Comparison of ENCODE assay signal across 8 mouse cellular contexts in genomic region chr12:72069626-72070326, GRCm38 (mm10). TPM values are rescaled to one million over a fixed set of nuclear protein-coding genes. Genes with fewer than 3 reads are reported as not detected.
DNase-seq lines count a peak whose midpoint lies in the region; ATAC-seq and TF ChIP-seq lines count a peak whose summit lies in the region.

No protein-coding gene starts in this region.

- WGBS in heart, adult 2 months, result 15% methylated on average over 40 of the region's 40 CpGs
- 5% methylated on average over 40 of the region's 40 CpGs for WGBS in forebrain, embryonic 11.5 days
- WGBS in liver, embryonic 12.5 days (ENCODE audit: insufficient replicate concordance), result 6% methylated on average over 40 of the region's 40 CpGs
- WGBS in stomach, embryonic 16.5 days, result 7% methylated on average over 40 of the region's 40 CpGs

- no peak for TF ChIP-seq RAD21 in CH12.LX (IDR thresholded peaks at IDR 0.05; ENCODE audit: low read depth, low read length)

- H3K36me3 ChIP-seq in heart, adult 2 months (ENCODE audit: control insufficient read depth, insufficient read depth, low read length), result no peaks in the 10 kb centered on the region
- H3K36me3 ChIP-seq in CH12.LX (replicated peaks in 1 of 2; ENCODE audit: control insufficient read depth in 1 of 2, insufficient read depth in 1 of 2, low read length in 1 of 2), result no peaks in the 10 kb centered on the region
- no peaks in the 10 kb centered on the region for H3K36me3 ChIP-seq in forebrain, embryonic 11.5 days (ENCODE audit: control insufficient read depth, insufficient read depth, low read length)
- H3K36me3 ChIP-seq in liver, embryonic 12.5 days, result peaks cover 6% of the 10 kb centered on the region
- no peaks in the 10 kb centered on the region for H3K36me3 ChIP-seq in stomach, embryonic 16.5 days (ENCODE audit: control insufficient read depth, insufficient read depth, low read length)

- H3K27me3 ChIP-seq in heart, adult 2 months (ENCODE audit: control insufficient read depth, insufficient read depth, low read length), result no peaks in the 10 kb centered on the region
- peaks cover 4% of the 10 kb centered on the region for H3K27me3 ChIP-seq in CH12.LX (replicated peaks)
- H3K27me3 ChIP-seq in forebrain, embryonic 11.5 days (ENCODE audit: control insufficient read depth, insufficient read depth, low read length), result peaks cover 10% of the 10 kb centered on the region
- peaks cover 58% of the 10 kb centered on the region for H3K27me3 ChIP-seq in liver, embryonic 12.5 days (replicated peaks)
- peaks cover 11% of the 10 kb centered on the region for H3K27me3 ChIP-seq in stomach, embryonic 16.5 days (ENCODE audit: control insufficient read depth, insufficient read depth, low read length)

- intact Hi-C loops in heart, adult 2 months (cut with DNase I), result loop anchor here (1.0 kb wide), 2 partner anchors 15 to 35 kb away; no protein-coding TSS in a partner anchor
- intact Hi-C loops in heart, postnatal 10 days (cut with DNase I), result no loop called here

- H3K4me1 ChIP-seq in heart, adult 2 months (ENCODE audit: control insufficient read depth, insufficient read depth, low read length), result no peaks in the 10 kb centered on the region
- peaks cover 0 to 12% of the 10 kb centered on the region in 2 experiments; a peak in 2 of 4 replicates for H3K4me1 ChIP-seq in CH12.LX (ENCODE audit: control insufficient read depth in 1 of 2, insufficient read depth in 2 of 2)
- peaks cover 7% of the 10 kb centered on the region; the same call in 1 of the 2 replicates for H3K4me1 ChIP-seq in forebrain, embryonic 11.5 days (replicated peaks; ENCODE audit: control insufficient read depth, insufficient read depth, low read length)
- peaks cover 16% of the 10 kb centered on the region for H3K4me1 ChIP-seq in liver, embryonic 12.5 days
- H3K4me1 ChIP-seq in stomach, embryonic 16.5 days (ENCODE audit: control insufficient read depth, insufficient read depth, low read length), result peaks cover 11% of the 10 kb centered on the region

- no peak for TF ChIP-seq POLR2A in heart, adult 2 months (IDR thresholded peaks at IDR 0.05; ENCODE audit: insufficient read depth, low read depth, low read length)
- no peak for TF ChIP-seq POLR2A in CH12.LX (IDR thresholded peaks at IDR 0.05; ENCODE audit: low read depth, low read length)

- peak overlapping the region; percentile 70 for H3K4me3 ChIP-seq in heart, adult 2 months
- H3K4me3 ChIP-seq in CH12.LX (replicated peaks in 1 of 3; ENCODE audit: low read depth in 2 of 3, low read length in 2 of 3, poor library complexity in 1 of 3), result peak overlapping the region in 1 of 3 experiments; percentile 44
- H3K4me3 ChIP-seq in forebrain, embryonic 11.5 days (ENCODE audit: low read depth, low read length), result peak overlapping the region; percentile 51
- peak overlapping the region; percentile 61 for H3K4me3 ChIP-seq in liver, embryonic 12.5 days
- peak overlapping the region; percentile 63 for H3K4me3 ChIP-seq in stomach, embryonic 16.5 days (replicated peaks; ENCODE audit: low read length)

- DNase-seq in heart, adult 2 months, result no peak
- no peak for DNase-seq in heart, postnatal 10 days
- no peak for DNase-seq in CH12.LX (ENCODE audit: extremely low read depth)
- peak; percentile 54 for DNase-seq in forebrain, embryonic 11.5 days (ENCODE audit: low spot score)
- no peak for DNase-seq in right cerebral cortex, adult 18-20 months
- DNase-seq in MN1 (ENCODE audit: low spot score), result no peak

- no peak overlapping the region; the same call in 1 of the 2 replicates for H3K27ac ChIP-seq in heart, adult 2 months
- no peak overlapping the region for H3K27ac ChIP-seq in CH12.LX (ENCODE audit: insufficient read depth, low read depth)
- H3K27ac ChIP-seq in forebrain, embryonic 11.5 days (ENCODE audit: low read depth, low read length), result no peak overlapping the region
- no peak overlapping the region for H3K27ac ChIP-seq in liver, embryonic 12.5 days
- no peak overlapping the region for H3K27ac ChIP-seq in stomach, embryonic 16.5 days (ENCODE audit: low read length)

- in situ Hi-C loops in CH12.LX (cut with MboI; ENCODE audit: low pct_ligation_motif_present, low pct_unique_long_range_greater_than_20kb, low sequenced_read_pairs), result no loop called here

- H3K4me2 ChIP-seq in CH12.LX (ENCODE audit: insufficient read depth, low read depth, poor library complexity, severe bottlenecking), result peak overlapping the region; percentile 65; the same call in 1 of the 2 replicates
- peak overlapping the region; percentile 95 for H3K4me2 ChIP-seq in forebrain, embryonic 11.5 days (ENCODE audit: low read depth, low read length, severe bottlenecking)
- H3K4me2 ChIP-seq in liver, embryonic 12.5 days, result peak overlapping the region; percentile 91
- H3K4me2 ChIP-seq in stomach, embryonic 16.5 days (ENCODE audit: low read depth, low read length), result peak overlapping the region; percentile 100

- TF ChIP-seq CTCF in heart, adult 2 months (IDR thresholded peaks at IDR 0.05), result no peak
- TF ChIP-seq CTCF in CH12.LX (conservative IDR thresholded peaks at IDR 0.05 in 1 of 2, IDR thresholded peaks at IDR 0.05 in 1 of 2; ENCODE audit: low read depth in 2 of 2, low read length in 2 of 2), result no peak

- dilution Hi-C loops in CH12.LX (cut with MboI; ENCODE audit: extremely low pct_ligation_motif_present, extremely low pct_unique_long_range_greater_than_20kb, low sequenced_read_pairs), result no loop called here

- no peaks in the 10 kb centered on the region for H3K79me2 ChIP-seq in heart, adult 2 months (replicated peaks; ENCODE audit: control insufficient read depth, insufficient read depth, low read length)
- no peaks in the 10 kb centered on the region for H3K79me2 ChIP-seq in CH12.LX (replicated peaks; ENCODE audit: control insufficient read depth, extremely low read depth, insufficient read depth, poor library complexity, severe bottlenecking)

- no peak; the same call in none of the 2 replicates for ATAC-seq in forebrain, embryonic 11.5 days (replicated peaks; ENCODE audit: low FRiP score)
- peak; percentile 27 for ATAC-seq in liver, embryonic 12.5 days
- peak; percentile 63 for ATAC-seq in stomach, embryonic 16.5 days (ENCODE audit: insufficient read depth, low FRiP score)

- H3K9me3 ChIP-seq in CH12.LX (replicated peaks; ENCODE audit: low read length), result peaks cover 18% of the 10 kb centered on the region
- H3K9me3 ChIP-seq in forebrain, embryonic 11.5 days (ENCODE audit: control insufficient read depth, low read length), result no peaks in the 10 kb centered on the region
- no peaks in the 10 kb centered on the region for H3K9me3 ChIP-seq in liver, embryonic 12.5 days (replicated peaks)
- no peaks in the 10 kb centered on the region for H3K9me3 ChIP-seq in stomach, embryonic 16.5 days (replicated peaks; ENCODE audit: control insufficient read depth, low read length)

- TF ChIP-seq EP300 in heart, adult 2 months (IDR thresholded peaks at IDR 0.05; ENCODE audit: insufficient read depth, low read depth, low read length), result no peak
- no peak for TF ChIP-seq EP300 in CH12.LX (IDR thresholded peaks at IDR 0.05; ENCODE audit: low read length)

- H3K9ac ChIP-seq in heart, adult 2 months (ENCODE audit: low read depth, low read length), result peak overlapping the region; percentile 24
- no peak overlapping the region for H3K9ac ChIP-seq in CH12.LX (ENCODE audit: insufficient read depth, low read depth)
- peak overlapping the region; percentile 68 for H3K9ac ChIP-seq in forebrain, embryonic 11.5 days (ENCODE audit: low read length)
- no peak overlapping the region for H3K9ac ChIP-seq in liver, embryonic 12.5 days
- H3K9ac ChIP-seq in stomach, embryonic 16.5 days (ENCODE audit: low read length), result peak overlapping the region; percentile 61

TF ChIP-seq in CH12.LX, 34 proteins besides CTCF, POLR2A, EP300 and RAD21:
- no peak for TF ChIP-seq POLR2AphosphoS2 (IDR thresholded peaks at IDR 0.05; ENCODE audit: low read depth, low read length)
- TF ChIP-seq SIN3A (IDR thresholded peaks at IDR 0.05; ENCODE audit: low read length), result 0 out of 2 replicates have a peak, but pooled peaks have one; percentile 7
- no peak for TF ChIP-seq NRF1 (IDR thresholded peaks at IDR 0.05; ENCODE audit: low read depth, low read length)
- no peak for TF ChIP-seq RCOR1 (conservative IDR thresholded peaks at IDR 0.05; ENCODE audit: low read depth, low read length)
- TF ChIP-seq BHLHE40 (IDR thresholded peaks at IDR 0.05; ENCODE audit: low read depth, low read length), result 0 out of 2 replicates have a peak, but pooled peaks have one; percentile 23
TF ChIP-seq in CH12.LX: peak in this region for 2.

RNA-seq across cellular contexts. Expression of gene Gpr135, which starts 1.1 kb away (rescaled TPM):
- under 1 TPM; 0.27 to 0.31 TPM for total RNA-seq in heart, adult 2 months (2021)
- polyA plus RNA-seq in heart, adult 2 months (2012; rRNA removed), result 0.59 and 0.78 TPM in 2 replicates
- under 1 TPM; 0.64 to 0.79 TPM for total RNA-seq in heart, postnatal 10 days (2021)
- total RNA-seq in CH12.LX (2012; rRNA removed), result not detected in 2 replicates
- not detected in 2 replicates for total RNA-seq in CH12.LX (2014; rRNA removed)
- not detected in 2 replicates for polyA plus RNA-seq in CH12.LX (2012; ENCODE audit: insufficient read length, low read depth)
- polyA plus RNA-seq in forebrain, embryonic 11.5 days (2014; fragmentation: Nextera tagmentation; extraction: Ambion mirVana), result 0.68 and 0.76 TPM in 2 replicates
- 0.18 and 0.25 TPM in 2 replicates for polyA plus RNA-seq in liver, embryonic 12.5 days (2016; fragmentation: Nextera tagmentation; extraction: Ambion mirVana)
- polyA plus RNA-seq in stomach, embryonic 16.5 days (2015; fragmentation: Nextera tagmentation; extraction: Ambion mirVana), result 0.36 and 0.61 TPM in 2 replicates

RNA-seq across cellular contexts. Expression of gene L3hypdh, which starts 15.5 kb away (rescaled TPM):
- total RNA-seq in heart, adult 2 months (2021), result 1 to 10 TPM; 6.0 to 6.1 TPM
- polyA plus RNA-seq in heart, adult 2 months (2012; rRNA removed), result 8.5 and 9.1 TPM in 2 replicates
- 10 to 100 TPM; 10.3 to 13.8 TPM for total RNA-seq in heart, postnatal 10 days (2021)
- total RNA-seq in CH12.LX (2012; rRNA removed) (not detected in 2 replicates), CH12.LX (2014; rRNA removed) (0.12 and 0.16 TPM in 2 replicates)
- not detected in 2 replicates for polyA plus RNA-seq in CH12.LX (2012; ENCODE audit: insufficient read length, low read depth)
- polyA plus RNA-seq in forebrain, embryonic 11.5 days (2014; fragmentation: Nextera tagmentation; extraction: Ambion mirVana), result 7.4 and 8.3 TPM in 2 replicates
- 5.2 and 5.3 TPM in 2 replicates for polyA plus RNA-seq in liver, embryonic 12.5 days (2016; fragmentation: Nextera tagmentation; extraction: Ambion mirVana)
- polyA plus RNA-seq in stomach, embryonic 16.5 days (2015; fragmentation: Nextera tagmentation; extraction: Ambion mirVana), result 15.2 and 15.5 TPM in 2 replicates

RNA-seq across cellular contexts. Expression of gene Jkamp, which starts 15.6 kb away (rescaled TPM):
- 10 to 100 TPM; 19.9 to 21.9 TPM for total RNA-seq in heart, adult 2 months (2021)
- polyA plus RNA-seq in heart, adult 2 months (2012; rRNA removed), result 60.4 and 100 TPM in 2 replicates
- 10 to 100 TPM; 28.2 to 34.6 TPM for total RNA-seq in heart, postnatal 10 days (2021)
- total RNA-seq in CH12.LX (2012; rRNA removed) (16.8 and 20.0 TPM in 2 replicates), CH12.LX (2014; rRNA removed) (28.9 and 35.0 TPM in 2 replicates)
- polyA plus RNA-seq in CH12.LX (2012; ENCODE audit: insufficient read length, low read depth), result 21.6 and 27.5 TPM in 2 replicates
- polyA plus RNA-seq in forebrain, embryonic 11.5 days (2014; fragmentation: Nextera tagmentation; extraction: Ambion mirVana), result 59.9 and 67.3 TPM in 2 replicates
- polyA plus RNA-seq in liver, embryonic 12.5 days (2016; fragmentation: Nextera tagmentation; extraction: Ambion mirVana), result 22.1 and 22.9 TPM in 2 replicates
- 54.8 and 56.8 TPM in 2 replicates for polyA plus RNA-seq in stomach, embryonic 16.5 days (2015; fragmentation: Nextera tagmentation; extraction: Ambion mirVana)

Comparison
In these comparisons a context has a peak if more than half of its experiments do, and no peak if none do; other contexts are left out.
1. H3K9ac ChIP-seq: peak in heart, adult 2 months (single experiment), forebrain, embryonic 11.5 days (single experiment) and stomach, embryonic 16.5 days (single experiment); none in CH12.LX (single experiment) and liver, embryonic 12.5 days (single experiment).
2. Peak in every context shown above with its lines, with median percentiles within 50 percentile points of each other: H3K4me2 ChIP-seq.